31 mouse cellular contexts compared by ENCODE assay signal in genomic region chr3:101018494-101018893, GRCm38 (mm10). TPM values are rescaled to one million over a fixed set of nuclear protein-coding genes. Genes with fewer than 3 reads are reported as not detected.
"Had no signal": no experiment of that assay in that cellular context is flagged by ENCODE, and none has a peak within 500 bp of the region (broad histone marks: within the 10 kb centered on the region; RNA-seq: fewer than 3 reads in every experiment).

No protein-coding gene starts in this region.

- H3K9ac ChIP-seq: limb, embryonic 12.5 days; limb, embryonic 13.5 days; limb, embryonic 15.5 days; liver, embryonic 12.5 days; liver, embryonic 13.5 days; liver, embryonic 14.5 days; liver, embryonic 15.5 days; liver, postnatal 0 days; lung, embryonic 14.5 days; lung, embryonic 15.5 days; midbrain, embryonic 12.5 days; midbrain, embryonic 13.5 days; midbrain, embryonic 15.5 days had no signal

- DNase-seq: left cerebral cortex, postnatal 4 days; liver; liver, embryonic 13.5 days; liver, postnatal 0 days; lung, adult 18-20 months; lung, adult 2 months; lung, embryonic 14.5 days; lung, postnatal 10 days; lung, postnatal 14 days; lung, postnatal 36 days; lung, postnatal 4 days; midbrain, embryonic 14.5 days had no signal

- H3K4me2 ChIP-seq: limb, embryonic 12.5 days; limb, embryonic 13.5 days; limb, embryonic 15.5 days; liver, embryonic 11.5 days; liver, embryonic 12.5 days; liver, embryonic 13.5 days; liver, embryonic 15.5 days; lung, embryonic 14.5 days; lung, embryonic 15.5 days; midbrain, embryonic 11.5 days; midbrain, embryonic 12.5 days; midbrain, embryonic 13.5 days; midbrain, embryonic 15.5 days had no signal

- H3K36me3 ChIP-seq: limb, embryonic 10.5 days; limb, embryonic 12.5 days; limb, embryonic 13.5 days; limb, embryonic 15.5 days; liver, embryonic 12.5 days; liver, embryonic 13.5 days; liver, embryonic 15.5 days; lung, embryonic 15.5 days; midbrain, embryonic 10.5 days; midbrain, embryonic 12.5 days; midbrain, embryonic 13.5 days; midbrain, embryonic 15.5 days had no signal

- H3K4me3 ChIP-seq: limb, embryonic 10.5 days; limb, embryonic 12.5 days; limb, embryonic 13.5 days; limb, embryonic 15.5 days; liver, embryonic 12.5 days; liver, embryonic 13.5 days; liver, embryonic 15.5 days; lung, embryonic 15.5 days; megakaryocyte, embryonic 14.5 days; midbrain, embryonic 10.5 days; midbrain, embryonic 12.5 days; midbrain, embryonic 13.5 days; midbrain, embryonic 15.5 days; myocyte had no signal

- H3K27ac ChIP-seq: limb, embryonic 10.5 days; limb, embryonic 12.5 days; limb, embryonic 13.5 days; limb, embryonic 15.5 days; liver, embryonic 12.5 days; liver, embryonic 13.5 days; liver, embryonic 14.5 days; liver, embryonic 15.5 days; lung, embryonic 15.5 days; macrophage; midbrain, embryonic 10.5 days; midbrain, embryonic 12.5 days; midbrain, embryonic 13.5 days; midbrain, embryonic 15.5 days had no signal

- ATAC-seq: liver, embryonic 12.5 days; liver, postnatal 0 days; lung, postnatal 0 days; midbrain, embryonic 13.5 days; midbrain, embryonic 15.5 days; midbrain, embryonic 16.5 days had no signal

- H3K9me3 ChIP-seq: limb, embryonic 10.5 days; limb, embryonic 12.5 days; limb, embryonic 13.5 days; limb, embryonic 15.5 days; liver, embryonic 12.5 days; liver, embryonic 13.5 days; liver, embryonic 15.5 days; lung, embryonic 15.5 days; megakaryocyte, embryonic 14.5 days; midbrain, embryonic 10.5 days; midbrain, embryonic 12.5 days; midbrain, embryonic 13.5 days; midbrain, embryonic 15.5 days had no signal

- H3K27me3 ChIP-seq: limb, embryonic 12.5 days; limb, embryonic 13.5 days; limb, embryonic 15.5 days; liver, embryonic 12.5 days; liver, embryonic 13.5 days; liver, embryonic 15.5 days; lung, embryonic 15.5 days; midbrain, embryonic 12.5 days; midbrain, embryonic 13.5 days; midbrain, embryonic 15.5 days had no signal

- H3K4me1 ChIP-seq: liver, embryonic 12.5 days; liver, embryonic 13.5 days; liver, embryonic 15.5 days; megakaryocyte, embryonic 14.5 days; midbrain, embryonic 13.5 days; midbrain, embryonic 15.5 days had no signal

RNA-seq across cellular contexts. Expression of gene Cd101, which starts 10.9 kb away (rescaled TPM):
- polyA plus RNA-seq: liver, embryonic 11.5 days; midbrain, embryonic 11.5 days; midbrain, embryonic 12.5 days; midbrain, embryonic 13.5 days; midbrain, embryonic 14.5 days; midbrain, embryonic 15.5 days; midbrain, embryonic 16.5 days; myocyte had no signal
